Mouse (Mus musculus): ENCODE data around the gene Gga3. TPM values are rescaled to one million over a fixed set of nuclear protein-coding genes. Genes with fewer than 3 reads are reported as not detected.

Gga3 gene
- polyA plus RNA-seq, 1 experiment from 2014 or later, result 18.1 TPM

GRCm38 (mm10) chr11:115616371-115616770, 12.5 kb upstream of the Gga3 start:
- ATAC-seq (ENCODE audit: borderline replicate concordance, extremely low read depth, low FRiP score, low TSS enrichment), result no peak
- H3K4me2 ChIP-seq, result no peak overlapping the region
- no peak overlapping the region for H3K4me3 ChIP-seq
- H3K36me3 ChIP-seq, result peaks cover 5% of the 10 kb centered on the region; the same call in 1 of the 2 replicates
- H3K9ac ChIP-seq, result no peak overlapping the region
- H3K9me3 ChIP-seq, result no peaks in the 10 kb centered on the region
- H3K27ac ChIP-seq, result no peak overlapping the region
- no peaks in the 10 kb centered on the region for H3K27me3 ChIP-seq
- peaks cover 19% of the 10 kb centered on the region for H3K4me1 ChIP-seq
- 90% methylated on average over 7 of the region's 7 CpGs for whole genome bisulfite sequencing

DNA sequence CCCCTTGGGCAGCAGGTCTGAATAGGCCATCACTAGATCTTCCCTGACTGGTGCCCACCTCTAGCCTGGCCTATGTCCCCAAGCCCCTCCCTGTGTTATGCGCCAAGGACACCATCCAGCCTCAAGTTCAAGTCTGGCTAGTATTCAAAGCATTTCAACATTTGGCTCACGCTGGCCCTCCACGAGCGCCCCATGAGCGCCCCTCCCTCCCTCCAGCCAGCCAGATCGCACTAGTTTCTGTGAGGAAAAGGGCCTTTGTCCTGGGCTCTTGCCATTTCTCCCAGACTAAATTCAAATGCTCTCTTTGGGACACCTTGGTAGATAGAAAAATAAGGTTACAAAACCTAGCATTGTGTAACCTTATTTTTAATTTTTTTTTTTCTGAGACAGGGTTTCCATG, 12.0 kb upstream of the Gga3 start:
- H3K9ac ChIP-seq, result no peak overlapping the region
- H3K4me2 ChIP-seq, result no peak overlapping the region
- peaks cover 19% of the 10 kb centered on the region for H3K4me1 ChIP-seq
- no peak for ATAC-seq (ENCODE audit: borderline replicate concordance, extremely low read depth, low FRiP score, low TSS enrichment)
- no peaks in the 10 kb centered on the region for H3K27me3 ChIP-seq
- no peak overlapping the region for H3K27ac ChIP-seq
- peaks cover 5% of the 10 kb centered on the region; the same call in 1 of the 2 replicates for H3K36me3 ChIP-seq
- WGBS, result 90% methylated on average over 6 of the region's 6 CpGs
- no peak overlapping the region for H3K4me3 ChIP-seq
- H3K9me3 ChIP-seq, result no peaks in the 10 kb centered on the region

DNA sequence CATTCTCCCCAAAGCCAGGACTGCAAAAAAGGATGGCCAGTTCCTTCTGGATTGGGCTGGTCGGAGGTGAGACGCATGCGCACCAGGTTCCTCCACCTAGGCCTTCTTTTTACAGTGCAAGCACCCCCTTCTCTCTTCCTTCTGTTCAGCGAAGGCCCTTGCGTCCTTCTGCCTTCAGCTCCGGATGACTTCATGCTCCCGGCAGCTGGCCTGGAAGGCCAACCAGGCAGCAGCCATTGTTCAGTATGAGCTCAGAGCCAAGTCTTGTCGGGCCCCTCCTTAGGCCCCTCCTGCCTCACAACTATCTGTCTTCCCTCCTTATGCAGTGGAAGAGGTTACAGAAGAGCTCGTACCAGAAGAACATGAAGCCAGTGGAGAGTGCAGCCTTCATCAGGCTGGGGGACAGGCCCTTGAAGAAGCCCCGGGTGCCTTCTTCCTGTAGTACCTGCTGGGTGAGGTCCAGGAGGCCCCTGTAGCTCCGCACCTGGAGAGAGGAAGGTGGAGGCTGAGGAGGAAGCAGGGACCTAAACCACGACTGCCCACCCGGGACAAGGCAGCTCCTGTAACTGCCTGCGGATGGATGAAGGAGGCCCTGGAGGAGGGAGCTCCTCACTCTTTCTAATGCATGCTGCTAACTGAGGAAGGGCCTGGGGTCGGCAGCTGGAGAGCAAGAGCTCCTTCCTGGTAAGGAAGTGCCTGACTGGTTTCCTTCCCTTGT, 11.4 kb upstream of the Gga3 start:
- H3K9ac ChIP-seq, result no peak overlapping the region

GRCm38 (mm10) chr11:115614346-115615107, 10.7 kb upstream of the Gga3 start:
- H3K9ac ChIP-seq, result no peak overlapping the region
- no peak overlapping the region for H3K4me2 ChIP-seq
- H3K4me3 ChIP-seq, result no peak overlapping the region
- no peaks in the 10 kb centered on the region for H3K36me3 ChIP-seq
- H3K27me3 ChIP-seq, result no peaks in the 10 kb centered on the region
- ATAC-seq (ENCODE audit: borderline replicate concordance, extremely low read depth, low FRiP score, low TSS enrichment), result no peak
- 72% methylated on average over 10 of the region's 10 CpGs for WGBS
- H3K4me1 ChIP-seq, result peaks cover 19% of the 10 kb centered on the region
- no peak overlapping the region for H3K27ac ChIP-seq
- no peaks in the 10 kb centered on the region for H3K9me3 ChIP-seq

More for the DNA sequence above, 11.4 kb upstream of the Gga3 start:
- Histone ChIP-seq H3K4me3 (no peak overlapping the region), H3K4me1 (peaks cover 19% of the 10 kb centered on the region), H3K27me3 (no peaks in the 10 kb centered on the region), H3K27ac (no peak overlapping the region), H3K9me3 (no peaks in the 10 kb centered on the region), H3K4me2 (no peak overlapping the region), H3K36me3 (peaks cover under 1% of the 10 kb centered on the region; the same call in 1 of the 2 replicates)
- WGBS, result 80% methylated on average over 15 of the region's 15 CpGs
- no peak for ATAC-seq (ENCODE audit: borderline replicate concordance, extremely low read depth, low FRiP score, low TSS enrichment)

- H3K4me2 ChIP-seq, result peak overlapping the region; percentile 96
- H3K9me3 ChIP-seq, result no peaks in the 10 kb centered on the region
- under 1% methylated on average over 16 of the region's 16 CpGs for WGBS
- H3K9ac ChIP-seq, result peak overlapping the region; percentile 83
- H3K36me3 ChIP-seq, result peaks cover 11% of the 10 kb centered on the region
- H3K4me3 ChIP-seq, result peak overlapping the region; percentile 95
- H3K27ac ChIP-seq, result peak overlapping the region; percentile 98
- H3K4me1 ChIP-seq, result peaks cover 19% of the 10 kb centered on the region
- ATAC-seq (ENCODE audit: borderline replicate concordance, extremely low read depth, low FRiP score, low TSS enrichment), result no peak; the same call in 1 of the 2 replicates
- H3K27me3 ChIP-seq, result no peaks in the 10 kb centered on the region
Measured at GRCm38 (mm10) chr11:115613138-115613945, 9.5 kb upstream of the Gga3 start.

DNA sequence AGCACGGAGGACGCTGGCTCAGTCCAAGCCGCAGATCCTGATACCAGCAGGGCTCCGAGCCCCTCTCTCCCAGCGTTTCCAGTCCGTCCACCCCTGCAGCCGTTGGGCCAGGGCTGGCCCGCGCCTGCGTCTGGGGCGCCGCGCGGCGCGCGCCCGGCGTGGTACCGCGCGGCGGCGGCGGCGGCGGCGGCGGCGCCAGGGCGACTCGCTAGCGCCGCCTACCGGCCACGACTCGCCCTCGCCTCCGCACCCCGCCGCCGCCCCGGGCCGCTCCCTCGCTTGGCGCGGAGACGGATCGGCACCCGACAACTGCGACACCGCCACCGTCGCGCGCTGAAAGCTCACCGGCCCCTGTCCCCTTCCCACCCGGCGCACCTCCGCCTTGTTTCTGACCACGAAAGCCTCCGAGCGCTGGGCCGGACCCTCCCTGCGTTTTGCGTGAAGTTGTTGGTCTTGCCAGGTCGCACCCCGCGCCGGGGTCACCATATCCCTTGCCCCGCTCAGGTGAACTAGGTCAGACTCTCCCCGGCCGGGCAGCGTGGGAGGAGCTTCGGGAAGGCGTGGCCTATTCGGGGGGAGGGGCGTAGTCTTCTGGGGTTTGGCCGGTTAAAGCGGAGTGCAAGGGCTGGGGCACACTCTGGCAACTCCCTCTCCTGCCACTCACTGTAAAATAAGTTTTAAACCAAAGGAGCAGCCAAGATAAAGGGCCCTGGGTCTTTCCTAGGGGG, 8.7 kb upstream of the Gga3 start, which contains the start of gene Mif4gd:
Gene Mif4gd, minus strand, starts transcription at position 560 of the 728 bp plus-strand sequence.
- Histone ChIP-seq H3K27me3 (no peaks in the 10 kb centered on the region), H3K27ac (peak within 1 kb of the TSS; percentile 98), H3K4me2 (peak within 1 kb of the TSS; percentile 96), H3K9me3 (no peaks in the 10 kb centered on the region), H3K36me3 (peaks cover 18% of the 10 kb centered on the region), H3K9ac (peak within 1 kb of the TSS; percentile 83), H3K4me3 (peak within 1 kb of the TSS; percentile 95), H3K4me1 (peaks cover 19% of the 10 kb centered on the region)
- WGBS, result under 1% methylated on average over 68 of the region's 80 CpGs
- peak; percentile 84 for ATAC-seq (ENCODE audit: borderline replicate concordance, extremely low read depth, low FRiP score, low TSS enrichment)

- Histone ChIP-seq H3K9me3 (no peaks in the 10 kb centered on the region), H3K27me3 (no peaks in the 10 kb centered on the region), H3K4me1 (peaks cover 19% of the 10 kb centered on the region), H3K4me3 (peak overlapping the region; percentile 95), H3K9ac (peak overlapping the region; percentile 83), H3K4me2 (peak overlapping the region; percentile 96), H3K36me3 (peaks cover 24% of the 10 kb centered on the region), H3K27ac (peak overlapping the region; percentile 98)
- WGBS, result 0% methylated on average over 13 of the region's 13 CpGs
- peak; percentile 40; the same call in 1 of the 2 replicates for ATAC-seq (ENCODE audit: borderline replicate concordance, extremely low read depth, low FRiP score, low TSS enrichment)
Measured at GRCm38 (mm10) chr11:115612059-115612409, 8.2 kb upstream of the Gga3 start.

DNA sequence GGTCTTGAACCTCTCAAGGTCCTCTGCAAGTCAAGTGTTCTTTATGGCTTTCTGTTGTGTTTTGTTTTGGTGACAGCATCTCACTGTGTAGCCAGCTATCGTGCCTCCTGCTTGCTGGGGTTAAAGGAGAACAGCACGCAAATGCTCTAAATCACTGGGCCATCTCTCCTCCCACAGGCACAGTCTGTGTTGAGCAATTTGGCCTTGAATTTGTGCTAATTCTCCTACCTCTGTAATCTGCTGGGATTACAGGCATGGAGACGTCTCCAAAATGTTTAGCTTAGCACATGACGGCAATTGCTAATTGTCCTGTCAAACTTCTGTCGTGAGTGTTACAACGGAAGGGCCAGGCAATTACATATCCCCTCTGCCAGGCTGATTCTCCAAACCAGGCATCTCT, 7.3 kb upstream of the Gga3 start:
- no peaks in the 10 kb centered on the region for H3K27me3 ChIP-seq
- H3K9ac ChIP-seq, result peak overlapping the region; percentile 83; the same call in 1 of the 2 replicates
- peaks cover 19% of the 10 kb centered on the region for H3K4me1 ChIP-seq
- 0 out of 2 replicates have a peak overlapping the region, but pooled peaks have one; percentile 95 for H3K4me3 ChIP-seq
- 63% methylated on average over 6 of the region's 6 CpGs for WGBS
- no peak for ATAC-seq (ENCODE audit: borderline replicate concordance, extremely low read depth, low FRiP score, low TSS enrichment)
- H3K36me3 ChIP-seq, result peaks cover 32% of the 10 kb centered on the region
- H3K4me2 ChIP-seq, result peak overlapping the region; percentile 96; the same call in 1 of the 2 replicates
- no peak overlapping the region for H3K27ac ChIP-seq
- no peaks in the 10 kb centered on the region for H3K9me3 ChIP-seq

GRCm38 (mm10) chr11:115609576-115609975, 5.7 kb upstream of the Gga3 start:
- no peaks in the 10 kb centered on the region for H3K9me3 ChIP-seq
- no peak overlapping the region for H3K27ac ChIP-seq
- WGBS, result 59% methylated on average over 3 of the region's 3 CpGs
- H3K4me1 ChIP-seq, result peaks cover 29% of the 10 kb centered on the region
- H3K4me2 ChIP-seq, result no peak overlapping the region
- no peak overlapping the region for H3K9ac ChIP-seq
- no peak overlapping the region for H3K4me3 ChIP-seq
- ATAC-seq (ENCODE audit: borderline replicate concordance, extremely low read depth, low FRiP score, low TSS enrichment), result no peak
- peaks cover 39% of the 10 kb centered on the region for H3K36me3 ChIP-seq
- H3K27me3 ChIP-seq, result no peaks in the 10 kb centered on the region

GRCm38 (mm10) chr11:115608421-115609399, 4.9 kb upstream of the Gga3 start:
- ATAC-seq (ENCODE audit: borderline replicate concordance, extremely low read depth, low FRiP score, low TSS enrichment), result no peak
- H3K27ac ChIP-seq, result no peak overlapping the region
- no peak overlapping the region for H3K9ac ChIP-seq
- H3K4me2 ChIP-seq, result no peak overlapping the region
- H3K4me1 ChIP-seq, result peaks cover 23% of the 10 kb centered on the region
- peaks cover 39% of the 10 kb centered on the region for H3K36me3 ChIP-seq
- H3K4me3 ChIP-seq, result no peak overlapping the region
- 78% methylated on average over 23 of the region's 23 CpGs for WGBS
- no peaks in the 10 kb centered on the region for H3K9me3 ChIP-seq
- no peaks in the 10 kb centered on the region for H3K27me3 ChIP-seq
